Mouse (Mus musculus) mature B cell (primary cell): ENCODE results near the gene Gm5244.

ENCODE experiments used
- in situ Hi-C: fragments of 300-500 bp; cut with MboI; formaldehyde crosslinking; loops from 2 replicates; pipeline ENCODE4 v1.14.3; 2019

Gm5244 gene

DNA sequence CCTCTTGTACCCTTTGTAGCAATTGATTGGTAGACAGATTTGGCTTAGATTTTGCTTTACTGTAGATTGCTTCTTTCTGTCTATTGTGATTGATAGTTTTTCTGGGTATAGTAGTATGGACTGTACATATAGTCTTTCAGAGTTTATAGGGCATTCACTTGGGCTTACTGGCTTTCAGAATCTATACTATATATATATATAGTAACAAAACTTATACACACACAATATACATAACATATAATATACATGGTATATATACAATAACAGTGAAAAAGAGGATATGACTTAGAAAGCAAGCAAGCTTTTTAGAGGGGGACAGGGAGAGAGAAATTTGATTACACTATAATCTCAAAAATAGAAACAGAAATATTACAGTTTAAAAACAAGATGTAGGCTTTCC lies at the start of gene Gm5244:
Gm5244 (plus strand) TSS at position 301 of the 400 bp plus-strand sequence.
- in situ Hi-C loops, result no loop called here

GRCm38 (mm10) chr19:12797071-12797470 lies 49.4 kb upstream of the Gm5244 start:
- in situ Hi-C loops, result loop anchor here (10.0 kb wide), 2 partner anchors 232 to 362 kb away; no protein-coding TSS in a partner anchor

DNA sequence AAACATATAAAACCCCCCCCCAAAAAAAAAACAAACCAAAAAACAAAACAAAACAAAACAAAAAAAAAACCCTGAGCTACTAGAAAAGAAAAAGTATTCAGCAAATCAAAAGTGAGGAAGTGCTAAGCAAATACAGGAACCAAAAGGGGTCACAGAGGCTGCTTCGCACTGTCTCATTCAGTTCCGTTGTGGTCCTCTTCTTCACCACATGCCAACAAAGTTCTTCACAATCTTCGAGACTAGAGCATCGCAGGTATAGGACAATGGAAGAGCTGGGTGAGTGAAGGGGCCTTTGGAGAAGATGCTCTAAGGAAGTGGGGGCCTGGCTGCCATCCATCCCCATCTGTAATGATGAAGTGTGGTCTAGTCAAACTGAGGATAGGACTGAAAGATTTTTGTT lies 48.1 kb upstream of the Gm5244 start:
- in situ Hi-C loops, result loop anchor here (10.0 kb wide), 2 partner anchors 234 to 364 kb away; no protein-coding TSS in a partner anchor

- in situ Hi-C loops, result loop anchor here (10.0 kb wide), 2 partner anchors 234 to 364 kb away; no protein-coding TSS in a partner anchor
Measured at GRCm38 (mm10) chr19:12799081-12799480, 47.4 kb upstream of the Gm5244 start.

- in situ Hi-C loops, result loop anchor here (10.0 kb wide), 1 partner anchor 336 kb away; the partner anchor contains the start of gene Mpeg1
Measured at GRCm38 (mm10) chr19:12800621-12801020, 45.9 kb upstream of the Gm5244 start.

- in situ Hi-C loops, result loop anchor here (10.0 kb wide), 1 partner anchor 336 kb away; the partner anchor contains the start of gene Mpeg1
Measured at GRCm38 (mm10) chr19:12801046-12801445, 45.4 kb upstream of the Gm5244 start.

GRCm38 (mm10) chr19:12802830-12803229 lies 43.7 kb upstream of the Gm5244 start:
- in situ Hi-C loops, result loop anchor here (10.0 kb wide), 1 partner anchor 338 kb away; the partner anchor contains the start of gene Mpeg1

- in situ Hi-C loops, result loop anchor here (10.0 kb wide), 1 partner anchor 339 kb away; the partner anchor contains the start of gene Mpeg1
Measured at GRCm38 (mm10) chr19:12804237-12804636, 42.2 kb upstream of the Gm5244 start.

GRCm38 (mm10) chr19:12805730-12806129 lies 40.8 kb upstream of the Gm5244 start:
- in situ Hi-C loops, result loop anchor here (10.0 kb wide), 1 partner anchor 341 kb away; the partner anchor contains the start of gene Mpeg1

- in situ Hi-C loops, result loop anchor here (10.0 kb wide), 1 partner anchor 341 kb away; the partner anchor contains the start of gene Mpeg1
Measured at GRCm38 (mm10) chr19:12806214-12806613, 40.3 kb upstream of the Gm5244 start.

DNA sequence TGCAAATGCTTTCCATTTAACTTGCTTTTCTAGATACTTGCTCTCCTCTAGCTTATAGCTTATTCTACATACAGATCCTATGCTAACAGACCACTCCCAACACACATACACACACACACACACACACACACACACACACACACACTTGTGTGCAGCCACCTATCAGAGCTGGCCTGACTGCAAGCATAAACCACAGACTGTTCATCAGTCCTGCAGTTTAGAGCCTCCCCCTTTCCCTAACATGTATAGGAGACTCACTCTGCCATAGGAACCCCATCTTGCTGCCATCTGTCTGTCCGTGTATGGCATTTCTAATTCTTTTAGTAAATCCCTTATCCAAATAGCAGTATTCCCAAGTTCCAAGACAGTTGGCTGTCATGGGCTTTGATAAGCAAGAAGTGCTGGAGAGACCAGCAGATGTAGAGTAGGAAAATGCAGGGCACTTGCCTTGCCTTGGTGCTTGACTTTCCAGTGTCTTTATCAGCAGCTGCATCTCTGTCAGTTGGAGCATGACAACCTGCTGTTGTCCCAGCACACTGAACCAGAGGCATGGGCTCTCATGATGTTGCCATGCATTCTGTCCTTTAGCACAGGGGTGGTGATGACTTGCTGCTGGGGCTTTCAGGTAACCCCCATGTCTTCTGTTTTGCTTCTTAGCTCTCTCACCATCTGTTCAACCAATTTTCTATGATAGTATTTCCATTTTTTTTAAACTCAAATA lies 33.7 kb upstream of the Gm5244 start:
- in situ Hi-C loops, result loop anchor here (10.0 kb wide), 1 partner anchor 218 kb away; the partner anchor contains the start of gene Gm4952

GRCm38 (mm10) chr19:12813883-12814282 lies 32.6 kb upstream of the Gm5244 start:
- in situ Hi-C loops, result loop anchor here (10.0 kb wide), 1 partner anchor 219 kb away; the partner anchor contains the start of gene Gm4952

DNA sequence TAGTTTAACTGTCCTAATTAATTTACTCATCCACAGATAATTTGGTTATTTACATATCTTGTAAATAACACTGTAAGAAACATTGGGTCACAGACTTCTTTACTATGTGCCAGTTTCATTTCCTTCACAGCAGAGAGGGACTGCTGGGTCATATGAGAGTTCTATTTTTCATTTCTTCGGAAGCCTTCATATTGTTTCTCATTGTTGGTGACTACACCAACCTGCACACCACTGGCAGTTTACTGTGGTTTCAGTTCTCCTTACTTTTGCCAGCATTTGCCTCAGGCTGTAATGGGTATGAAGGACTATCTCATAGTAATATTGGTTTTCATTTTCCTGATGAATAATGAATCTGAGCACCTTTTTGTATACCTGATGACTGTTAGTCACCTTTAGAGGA lies 28.0 kb upstream of the Gm5244 start:
- in situ Hi-C loops, result loop anchor here (10.0 kb wide), 1 partner anchor 224 kb away; the partner anchor contains the start of gene Gm4952

GRCm38 (mm10) chr19:12820383-12820782 lies 26.1 kb upstream of the Gm5244 start:
- in situ Hi-C loops, result no loop called here

DNA sequence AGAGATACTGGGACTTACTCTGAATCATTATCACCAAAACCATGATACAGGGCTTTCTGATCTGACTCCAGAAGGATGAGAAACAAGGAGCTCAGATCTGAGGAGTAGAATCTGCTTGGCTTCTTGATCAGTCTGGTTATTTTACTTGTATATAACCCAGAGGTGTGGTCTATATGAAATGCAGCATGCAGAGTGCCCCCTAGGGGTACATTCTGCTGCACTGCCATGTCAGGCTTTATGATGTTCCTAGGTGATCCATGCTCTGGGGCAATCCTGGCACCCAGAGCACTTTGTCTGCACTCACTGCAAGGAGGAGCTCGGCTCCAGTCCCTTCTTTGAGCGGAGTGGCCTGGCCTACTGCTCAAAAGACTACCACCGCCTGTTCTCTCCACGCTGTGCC lies 21.9 kb upstream of the Gm5244 start:
- in situ Hi-C loops, result no loop called here

GRCm38 (mm10) chr19:12830823-12831430 lies 15.6 kb upstream of the Gm5244 start:
- in situ Hi-C loops, result no loop called here

DNA sequence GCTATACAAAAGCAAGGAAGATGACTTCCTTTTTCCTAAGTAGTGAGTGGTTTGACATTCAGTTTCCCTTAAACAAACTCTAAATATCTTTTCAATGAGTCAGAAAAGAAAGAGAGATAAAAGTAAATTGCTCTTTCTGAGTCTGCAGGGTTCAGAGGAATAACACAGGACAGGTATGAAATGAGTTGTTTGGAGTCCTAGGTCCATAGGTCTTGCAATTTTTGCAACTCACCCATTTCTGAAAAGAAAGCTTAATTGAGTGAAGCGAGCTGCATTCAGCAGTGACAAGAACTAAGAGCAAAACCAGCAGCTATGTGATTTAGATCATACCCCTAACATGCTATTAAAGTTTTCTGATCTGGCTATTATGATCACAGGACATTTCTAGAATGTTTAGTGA lies 14.9 kb upstream of the Gm5244 start:
- in situ Hi-C loops, result no loop called here

DNA sequence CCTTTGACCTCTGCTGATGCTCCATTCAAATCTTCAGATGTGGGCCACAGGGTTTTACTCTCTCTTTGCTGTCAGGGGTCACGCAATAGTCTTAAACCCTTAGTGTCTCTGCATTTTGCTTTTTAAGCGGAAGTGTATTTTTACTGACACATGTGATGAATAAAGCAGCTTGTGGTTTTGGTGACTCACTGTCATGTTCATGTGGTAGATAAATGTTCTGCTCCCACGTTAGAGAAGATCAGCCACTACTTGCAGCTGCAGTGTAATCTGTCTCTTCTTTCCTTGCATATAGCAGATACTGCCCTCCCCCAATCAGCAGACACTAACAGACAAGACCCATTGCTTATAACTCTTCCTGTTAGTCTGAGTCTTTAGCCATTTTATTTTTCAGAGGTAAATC lies 12.9 kb upstream of the Gm5244 start:
- in situ Hi-C loops, result no loop called here

GRCm38 (mm10) chr19:12838507-12838906 lies 8.0 kb upstream of the Gm5244 start:
- in situ Hi-C loops, result no loop called here

GRCm38 (mm10) chr19:12856983-12857382 lies 10.5 kb downstream of the Gm5244 start, which contains the start of gene Olfr1444:
TSS of gene Olfr1444 (plus strand) at chr19:12857283.
- in situ Hi-C loops, result no loop called here

DNA sequence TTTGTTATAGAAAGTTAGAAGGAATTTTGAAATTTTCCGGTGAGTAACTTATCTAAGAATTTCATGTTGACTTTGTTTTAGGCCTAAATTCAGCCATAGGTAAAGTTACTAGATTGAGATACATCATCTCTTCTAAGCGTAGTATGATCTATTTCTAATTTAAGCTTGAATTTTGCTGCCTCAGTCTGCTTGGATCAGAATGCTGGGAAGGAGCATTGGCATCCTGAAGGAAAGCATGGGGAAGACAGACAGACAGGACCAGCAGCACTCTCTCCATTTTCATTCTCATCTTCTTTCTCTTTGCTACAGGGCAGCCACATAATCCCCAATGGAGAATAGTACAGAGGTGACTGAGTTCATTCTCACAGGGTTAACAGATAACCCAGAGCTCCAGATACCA lies 37.1 kb downstream of the Gm5244 start, which contains the start of gene Olfr1445:
Olfr1445 (plus strand) TSS at position 301 of the 400 bp plus-strand sequence.
- in situ Hi-C loops, result no loop called here

GRCm38 (mm10) chr19:12893424-12893823 lies 46.9 kb downstream of the Gm5244 start, which contains the start of gene Olfr1446:
TSS of gene Olfr1446 (minus strand) at chr19:12893524.
- in situ Hi-C loops, result no loop called here
